Mouse (Mus musculus): ENCODE results near the gene Plcg1.

Gene Plcg1

DNA sequence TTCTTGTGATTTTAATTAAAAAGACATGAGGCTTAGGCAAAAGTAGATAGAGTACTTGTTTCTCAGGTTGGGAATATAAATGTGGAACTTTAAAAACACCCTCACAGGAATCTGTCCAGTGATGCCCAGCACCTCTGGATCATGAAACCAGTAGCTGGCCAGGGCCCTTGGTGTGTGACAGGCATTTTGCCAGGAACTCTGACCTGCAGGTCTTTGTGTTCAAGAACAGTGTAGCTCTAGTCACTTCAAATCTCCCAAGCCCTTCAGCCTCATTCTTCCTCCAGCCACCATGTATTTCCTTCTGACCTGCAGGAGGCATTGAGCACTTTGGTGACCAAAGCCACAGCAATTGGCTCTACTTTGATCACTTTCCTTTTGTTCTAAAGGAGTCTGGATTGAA, 39.3 kb downstream of the Plcg1 start:
- ATAC-seq (ENCODE audit: low TSS enrichment): no peak

DNA sequence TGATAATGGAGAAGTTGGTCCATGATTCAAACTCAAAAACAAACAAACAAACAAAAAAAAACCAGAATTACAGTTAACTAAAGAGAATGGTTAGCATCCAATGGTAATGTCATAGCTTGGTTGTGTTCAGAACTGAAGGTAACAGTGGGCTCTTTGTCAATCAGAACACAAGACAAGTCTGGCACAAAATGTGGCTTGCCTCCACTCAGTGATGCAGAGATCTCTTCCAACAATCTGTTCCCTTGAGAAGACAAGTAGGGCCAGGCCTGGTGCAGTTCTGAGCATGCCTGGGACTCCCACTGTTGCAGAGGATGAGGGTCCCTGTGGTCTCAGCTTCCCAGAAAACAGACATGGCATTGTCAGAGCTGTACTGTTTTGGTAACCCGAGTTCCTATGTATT, 39.8 kb downstream of the Plcg1 start:
- ATAC-seq (ENCODE audit: low TSS enrichment): no peak

DNA sequence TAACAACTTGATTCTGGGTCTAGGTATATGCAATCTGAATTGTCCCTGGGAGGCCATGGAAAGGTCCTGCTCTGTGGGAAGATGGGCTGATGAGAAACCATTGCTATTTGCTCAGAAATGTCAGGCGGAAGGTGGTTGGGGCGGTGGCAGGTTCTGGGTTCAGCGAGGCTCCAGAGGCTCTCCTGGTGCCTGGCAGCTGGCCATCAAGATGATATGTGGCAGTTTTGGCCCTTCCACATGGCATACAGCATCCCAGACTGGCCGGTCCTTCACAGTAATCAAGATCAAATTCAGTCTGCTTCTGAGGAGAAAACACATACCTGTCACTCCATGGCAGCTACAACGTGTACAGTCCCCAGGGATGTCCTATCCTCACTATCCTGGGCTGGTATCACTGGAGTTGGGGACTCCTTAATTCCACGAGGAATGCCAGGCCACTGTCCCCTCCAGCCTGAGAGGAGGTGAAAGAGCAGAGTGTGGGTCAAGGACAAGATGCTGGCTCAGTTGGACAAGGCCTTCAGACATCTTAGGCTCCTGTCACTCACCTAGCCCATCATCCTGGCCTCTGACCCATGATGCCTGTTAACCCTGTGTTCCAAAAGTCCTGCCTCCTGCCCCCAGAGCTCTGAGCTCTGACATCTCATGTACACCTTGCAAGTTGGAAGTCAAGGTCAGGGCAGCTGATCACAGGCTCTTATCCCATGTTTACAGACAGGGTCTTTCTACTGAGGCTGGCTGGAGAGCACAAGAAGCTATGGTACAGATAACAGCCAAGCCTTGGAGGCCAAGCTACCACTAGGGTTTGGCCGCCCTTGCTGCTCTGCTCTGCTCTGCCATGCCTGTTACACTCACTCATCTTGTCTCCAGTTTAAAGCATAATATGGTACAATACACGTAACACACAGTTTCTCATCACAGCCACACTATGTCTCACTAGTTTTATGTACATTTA, 40.5 kb downstream of the Plcg1 start:
- no peak for ATAC-seq (ENCODE audit: low TSS enrichment)

DNA sequence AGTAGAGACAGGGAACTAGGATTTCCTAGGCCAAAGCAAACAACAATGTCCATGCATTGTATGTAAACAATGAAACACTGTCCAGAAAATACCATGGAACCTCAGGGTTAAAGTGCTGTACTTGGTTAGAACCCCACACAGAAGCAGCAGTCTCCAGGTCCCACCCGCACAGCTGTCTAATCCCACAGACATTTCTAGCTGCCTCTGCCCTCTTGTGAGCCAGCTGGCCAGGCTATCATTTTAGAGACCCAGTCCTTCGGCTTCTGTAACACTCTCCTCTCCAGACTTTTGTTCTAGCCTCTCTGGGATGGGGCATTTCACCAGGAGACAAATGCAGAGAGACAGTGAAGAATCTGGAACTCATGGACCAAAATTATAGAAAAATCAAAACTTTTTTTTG, 46.9 kb downstream of the Plcg1 start:
- no peak for ATAC-seq (ENCODE audit: low TSS enrichment)

DNA sequence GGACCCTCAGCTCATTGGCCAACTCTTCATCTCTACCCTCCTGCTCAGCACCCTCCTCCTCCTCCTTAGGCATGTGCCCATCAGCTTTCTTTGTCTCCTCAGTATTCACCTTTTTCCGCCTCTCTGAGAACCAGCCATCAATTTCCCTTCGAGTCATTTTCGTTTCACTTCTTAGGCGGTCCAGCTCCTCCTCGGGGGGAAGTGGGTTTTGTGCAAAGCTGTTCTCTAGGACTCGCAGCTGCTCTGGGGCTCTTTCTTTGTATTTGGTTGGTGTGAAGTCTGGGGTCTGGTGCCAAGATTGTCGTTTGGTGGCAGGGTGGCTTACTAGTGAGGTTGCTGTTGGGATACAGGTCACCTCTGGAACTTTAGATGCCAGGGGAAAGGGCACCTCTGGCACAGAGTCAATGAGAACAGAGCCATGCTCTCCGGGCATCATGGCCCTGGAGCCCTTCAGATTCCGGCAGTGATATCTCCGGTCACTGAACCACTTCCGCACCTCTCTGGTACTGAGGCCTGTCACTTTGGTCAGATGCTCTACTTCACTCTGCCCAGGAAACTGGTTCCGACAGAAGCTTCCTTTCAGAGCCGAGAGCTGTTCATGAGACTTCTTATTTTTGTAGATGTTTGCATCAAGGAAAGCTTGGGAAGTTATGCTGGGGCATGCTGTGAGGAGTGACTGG, 49.2 kb downstream of the Plcg1 start:
- no peak for ATAC-seq (ENCODE audit: low TSS enrichment)

DNA sequence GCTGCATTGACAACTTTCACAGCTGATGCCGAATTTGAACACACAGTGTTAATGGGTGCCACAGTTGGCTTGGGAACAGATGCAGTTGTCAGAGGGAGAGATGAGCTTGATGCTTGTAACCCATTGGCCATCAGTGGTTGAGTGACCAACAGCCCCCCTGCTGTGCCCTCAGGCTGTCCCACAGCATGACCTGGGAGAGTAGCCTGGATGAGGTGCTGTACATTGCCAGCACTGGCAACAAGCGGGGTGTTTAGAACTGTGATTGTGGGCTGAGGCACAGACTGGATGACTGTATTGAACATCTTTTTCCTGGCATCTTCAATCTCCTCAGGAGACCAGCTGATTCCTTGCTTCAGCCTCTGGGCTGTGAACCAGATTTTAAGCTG, 49.7 kb downstream of the Plcg1 start:
- no peak for ATAC-seq (ENCODE audit: low TSS enrichment)

DNA sequence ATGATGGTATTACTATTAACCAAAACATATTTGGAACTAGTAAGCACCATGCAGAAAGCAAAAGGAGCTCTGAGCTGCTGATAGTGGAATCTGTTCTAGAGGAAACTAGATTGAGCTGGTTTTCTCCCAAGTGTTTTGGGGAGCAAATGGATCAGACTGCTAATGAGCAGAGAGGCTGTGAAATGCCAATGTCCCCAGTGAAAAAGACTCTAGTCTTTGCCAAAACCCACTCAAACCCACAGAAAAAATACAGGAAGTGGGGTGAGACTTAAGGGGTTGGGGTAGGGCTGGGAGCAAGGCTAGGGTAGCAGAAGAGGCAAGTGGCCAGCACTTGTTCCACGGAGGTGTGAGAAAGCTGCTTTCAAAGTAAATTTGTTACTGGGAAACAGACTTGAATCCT, 55.2 kb downstream of the Plcg1 start:
- ATAC-seq (ENCODE audit: low TSS enrichment): peak; percentile 60

DNA sequence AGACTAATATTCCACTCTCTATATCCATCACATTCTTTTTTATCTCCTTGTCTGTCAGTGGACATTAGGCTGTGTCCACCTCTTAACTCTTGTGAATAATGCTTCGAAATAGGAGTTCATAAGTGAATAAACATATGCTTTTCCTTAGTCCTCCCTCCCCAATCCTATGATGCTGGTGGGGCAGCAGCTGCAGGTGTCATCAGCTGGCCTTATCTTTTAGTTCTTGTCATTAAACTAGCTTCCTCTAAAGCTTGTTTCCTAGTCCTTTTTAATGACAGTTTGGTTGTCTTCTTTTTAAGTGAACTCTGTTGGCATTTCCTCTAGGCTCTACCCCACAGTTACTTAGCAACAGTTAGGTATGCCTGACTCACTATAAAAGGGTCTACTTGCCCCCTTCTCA, 57.9 kb downstream of the Plcg1 start:
- no peak for ATAC-seq (ENCODE audit: low TSS enrichment)

DNA sequence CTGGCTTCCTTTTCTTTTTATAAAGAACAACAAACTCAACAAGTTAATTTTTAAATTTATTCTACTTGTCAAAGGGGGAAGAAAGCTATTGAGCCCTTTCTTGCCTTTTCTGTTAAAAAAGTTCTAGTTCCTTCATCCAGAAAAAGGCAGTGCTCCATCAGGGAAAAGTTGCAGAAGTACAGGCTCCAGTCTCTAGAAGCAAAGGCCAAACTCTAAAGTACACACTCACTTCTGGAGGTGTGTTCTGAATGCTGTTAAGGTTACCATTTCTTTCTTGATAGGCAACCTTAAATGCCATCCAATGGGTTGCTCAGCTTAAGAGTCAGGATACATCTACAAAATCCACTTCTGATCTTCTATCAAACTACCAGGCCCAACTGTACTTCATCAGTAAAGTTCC, 58.6 kb downstream of the Plcg1 start:
- no peak for ATAC-seq (ENCODE audit: low TSS enrichment)

DNA sequence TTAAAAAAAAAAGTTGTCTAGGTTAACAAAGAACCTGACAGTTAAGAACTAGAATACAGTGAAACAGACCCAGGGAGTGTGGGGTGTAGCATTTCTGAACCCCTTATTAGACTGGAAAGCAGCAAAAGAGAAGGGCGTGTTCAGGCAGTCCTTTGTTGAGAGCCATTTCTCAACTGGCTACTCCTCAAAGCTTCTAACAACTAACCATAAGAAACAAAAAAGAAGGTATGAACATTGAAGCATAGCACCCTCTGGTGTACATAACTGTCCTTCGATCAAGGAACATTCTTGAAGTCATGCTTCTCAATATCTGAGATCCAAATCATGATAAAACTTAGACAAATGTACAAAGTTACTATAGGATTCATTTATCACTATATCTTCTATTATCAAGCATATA, 62.0 kb downstream of the Plcg1 start:
- ATAC-seq (ENCODE audit: low TSS enrichment): 0 out of 2 replicates have a peak, but pooled peaks have one; percentile 36

DNA sequence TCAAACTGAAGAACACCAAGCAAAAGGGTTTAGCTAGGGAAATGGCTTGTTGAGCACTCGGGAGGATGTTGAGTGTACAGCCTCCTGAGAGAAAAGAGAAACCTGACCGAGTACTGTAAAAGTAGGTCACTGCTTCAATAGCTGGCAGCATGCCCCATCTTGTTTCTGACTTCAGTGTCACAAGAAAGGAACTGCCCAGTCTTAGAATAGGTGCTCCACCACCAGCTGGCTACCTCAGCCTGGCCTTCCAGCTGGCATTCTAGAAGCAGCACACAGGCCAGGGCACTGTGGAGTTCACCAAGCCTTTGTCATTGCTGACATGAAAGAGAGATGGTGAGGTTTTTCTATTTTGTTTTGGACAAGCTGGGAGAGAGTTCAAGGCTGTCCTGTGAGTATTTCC, 65.9 kb downstream of the Plcg1 start:
- peak; percentile 69 for ATAC-seq (ENCODE audit: low TSS enrichment)

DNA sequence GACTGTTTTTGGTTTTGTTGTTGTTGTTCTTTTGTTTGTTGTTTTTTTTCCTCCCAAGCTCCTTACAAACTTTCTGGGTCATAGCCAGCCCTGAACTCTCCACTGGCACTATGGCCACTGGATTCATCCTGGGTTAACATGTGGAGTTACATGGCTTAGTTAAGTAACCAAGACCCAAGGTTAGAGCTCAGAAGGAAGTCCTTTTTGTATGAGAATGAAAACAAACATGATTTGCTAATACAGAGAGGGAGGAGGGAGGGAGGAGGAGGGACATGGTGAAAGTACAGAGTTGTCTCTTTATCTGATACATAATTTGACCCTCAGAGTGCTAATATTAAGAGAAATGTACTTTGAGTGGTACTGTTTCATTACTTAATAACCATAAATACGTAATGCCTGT, 67.1 kb downstream of the Plcg1 start:
- no peak for ATAC-seq (ENCODE audit: low TSS enrichment)

DNA sequence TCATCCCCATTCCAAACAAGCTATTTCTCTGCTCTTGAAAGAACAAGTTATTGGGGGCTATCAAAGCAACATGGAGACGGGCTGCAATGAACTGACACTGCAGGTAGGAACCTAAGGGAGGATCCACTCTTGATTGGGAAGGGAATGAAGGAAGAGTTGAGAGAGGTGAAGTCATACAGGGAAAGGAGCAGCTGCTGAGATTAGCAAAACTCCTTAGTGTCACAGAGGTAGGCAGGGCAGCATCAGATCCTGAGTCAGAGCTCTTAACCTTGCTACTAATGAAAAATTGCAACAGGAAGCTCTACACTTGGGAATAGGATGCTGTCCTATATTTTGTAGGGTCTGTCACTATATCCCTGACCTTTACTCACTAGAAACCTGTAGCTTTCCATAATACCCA, 69.9 kb downstream of the Plcg1 start:
- ATAC-seq (ENCODE audit: low TSS enrichment): no peak

DNA sequence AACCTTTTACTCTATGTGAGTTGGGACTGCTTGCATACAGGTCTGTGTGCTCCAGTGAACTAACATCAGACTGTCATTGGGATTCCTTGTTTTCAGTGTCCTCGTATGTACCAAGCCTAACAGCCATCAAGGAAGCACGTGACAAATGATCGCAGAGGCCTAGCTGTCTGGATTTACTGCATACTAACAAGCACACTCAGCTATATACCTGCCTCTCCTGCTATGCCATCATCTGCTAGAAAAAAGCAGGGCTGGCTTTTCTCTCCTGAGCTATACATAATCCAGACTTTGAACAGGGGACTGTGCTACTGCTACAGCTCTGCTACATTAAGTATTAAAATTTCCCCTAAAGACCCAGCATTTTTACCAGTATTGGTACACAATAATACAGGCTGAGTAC, 71.2 kb downstream of the Plcg1 start:
- ATAC-seq (ENCODE audit: low TSS enrichment): no peak

DNA sequence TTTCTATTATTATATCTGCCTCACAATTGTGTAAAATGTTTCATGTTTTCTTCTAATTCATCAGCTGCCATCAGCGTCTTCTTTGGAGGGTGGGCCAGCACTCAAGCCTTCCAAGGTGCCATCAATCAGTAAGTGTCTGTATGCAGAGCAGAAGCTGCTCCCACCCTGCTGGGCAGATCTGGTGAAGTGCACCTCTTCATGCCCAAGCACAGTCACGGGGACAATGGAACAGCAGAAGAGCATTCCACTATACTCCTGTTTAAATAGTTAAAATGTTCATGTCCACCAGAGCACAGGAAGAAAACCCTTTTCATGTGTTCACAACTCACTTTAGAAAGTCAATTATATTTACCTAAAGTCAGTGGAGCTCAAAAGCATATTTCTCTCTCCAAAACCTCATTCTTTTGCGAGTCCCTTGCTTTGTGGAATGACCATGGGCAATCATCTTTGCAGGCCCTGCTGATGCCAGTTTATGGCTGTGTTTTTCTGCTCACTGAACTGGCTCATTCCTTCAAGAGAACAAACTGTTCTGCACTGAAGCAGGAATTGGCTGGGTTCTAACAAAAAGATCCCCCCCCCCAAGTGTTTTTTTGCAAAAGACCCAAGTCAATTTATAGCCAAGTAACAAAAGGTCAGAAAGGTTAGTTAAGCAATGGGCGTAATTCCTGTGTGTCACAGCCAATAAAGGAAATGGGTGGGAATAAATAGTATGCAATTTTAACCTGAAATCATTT, 73.9 kb downstream of the Plcg1 start:
- no peak for ATAC-seq (ENCODE audit: low TSS enrichment)

DNA sequence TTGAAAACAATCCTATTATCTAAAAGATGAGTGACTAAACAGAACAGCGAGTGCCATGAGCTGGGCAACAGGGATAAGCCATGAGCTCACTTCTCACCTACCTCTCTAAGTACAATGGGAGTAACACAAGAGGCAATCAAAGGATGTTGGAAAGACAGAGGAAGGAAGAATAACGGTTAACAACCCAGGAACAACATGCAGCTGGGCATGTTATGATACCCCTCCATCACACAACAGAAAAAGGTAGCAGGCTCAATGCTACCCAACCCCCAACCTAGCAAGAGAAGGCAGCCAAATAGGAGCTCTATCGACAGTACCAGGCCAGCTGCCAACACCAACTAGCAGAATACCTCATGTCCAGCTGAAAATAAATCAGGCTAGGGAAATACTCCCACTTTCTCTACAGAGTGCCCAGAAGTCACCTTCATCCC, 75.0 kb downstream of the Plcg1 start:
- peak; percentile 44; the same call in 1 of the 2 replicates for ATAC-seq (ENCODE audit: low TSS enrichment)

DNA sequence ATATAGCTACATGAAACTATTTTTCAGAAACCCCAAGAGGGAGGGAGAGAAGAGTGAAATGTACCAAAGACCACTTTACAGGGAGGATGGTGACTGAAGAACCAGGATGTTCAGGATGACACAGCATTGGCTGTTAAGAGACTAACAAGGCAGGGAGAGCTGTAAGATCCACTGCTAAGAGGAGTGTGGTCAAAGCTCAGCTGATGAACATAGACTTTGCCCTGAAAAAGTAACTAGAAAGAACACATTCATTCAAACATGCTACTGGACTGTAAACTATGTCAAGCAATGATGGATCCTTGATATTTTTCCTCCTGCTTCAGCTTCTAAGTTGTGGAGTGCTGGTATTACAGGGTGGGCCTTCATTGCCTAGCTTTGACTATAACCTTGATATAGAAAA, 79.3 kb downstream of the Plcg1 start:
- no peak for ATAC-seq (ENCODE audit: low TSS enrichment)

DNA sequence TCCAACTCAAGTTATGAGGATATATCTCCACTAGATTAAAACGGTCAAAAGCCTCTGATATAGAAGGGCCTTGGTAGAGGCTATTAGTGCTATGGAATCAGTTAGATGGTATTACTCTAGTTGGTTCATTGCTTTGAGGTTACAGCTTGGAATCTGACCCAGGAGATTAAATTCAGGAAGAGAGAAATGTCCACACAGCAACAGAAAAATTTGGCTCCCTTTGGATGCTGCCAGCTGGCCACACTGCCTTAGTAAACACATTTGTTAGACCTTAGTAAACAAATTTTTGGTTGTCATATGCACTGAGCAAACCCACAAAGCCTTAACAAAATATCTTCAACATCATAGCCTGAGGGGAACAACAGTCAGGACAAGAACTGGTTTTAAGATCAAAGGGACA, 79.7 kb downstream of the Plcg1 start:
- ATAC-seq (ENCODE audit: low TSS enrichment): no peak

Data from frontal cortex, adult (tissue).